Mouse (Mus musculus) hindbrain, embryonic 14.5 days (tissue): ENCODE data around the gene Mical3. TPM values are rescaled to one million over a fixed set of nuclear protein-coding genes. Genes with fewer than 3 reads are reported as not detected.

Experiments used
- ATAC-seq: fragments of 200-750 bp; cut with Nextera tagmentation; 2 replicates; pipeline ENCODE4 v1.8.0; 2017; ENCODE audit warnings: moderate number of reproducible peaks, mild to moderate bottlenecking, moderate TSS enrichment, moderate library complexity; ENCODE audit not compliant: low FRiP score
- DNase-seq: peaks from one replicate; pipeline ENCODE4 v3.0.0-alpha.2; 2015; ENCODE audit warnings: low spot score
- H3K27ac ChIP-seq: fragments of 300-500 bp; sonication (generic); 2 replicates; pipeline ENCODE4 v1.5.1; 2014; ENCODE audit warnings: mild to moderate bottlenecking, moderate library complexity
- H3K27me3 ChIP-seq: fragments of 300-500 bp; sonication (generic); 2 replicates; pipeline ENCODE4 v1.6.1; 2014; ENCODE audit warnings: mild to moderate bottlenecking, low read length, mixed read lengths; ENCODE audit not compliant: control insufficient read depth, insufficient read depth
- H3K36me3 ChIP-seq: fragments of 300-500 bp; sonication (generic); replicated peaks from 2 replicates; pipeline ENCODE4 v1.6.1; 2014; ENCODE audit not compliant: control insufficient read depth, insufficient read depth
- H3K4me1 ChIP-seq: fragments of 300-500 bp; sonication (generic); replicated peaks from 2 replicates; pipeline ENCODE4 v1.6.1; 2014; ENCODE audit warnings: antibody characterized with exemption, low read length, mixed read lengths; ENCODE audit not compliant: control insufficient read depth, insufficient read depth
- H3K4me2 ChIP-seq: fragments of 300-500 bp; sonication (generic); replicated peaks from 2 replicates; pipeline ENCODE4 v1.6.1; 2014; ENCODE audit warnings: mild to moderate bottlenecking, moderate library complexity
- H3K4me3 ChIP-seq: fragments of 300-500 bp; sonication (generic); replicated peaks from 2 replicates; pipeline ENCODE4 v1.5.1; 2014; ENCODE audit warnings: mild to moderate bottlenecking, low read length
- H3K9ac ChIP-seq: fragments of 300-500 bp; sonication (generic); 2 replicates; pipeline ENCODE4 v1.6.1; 2014
- H3K9me3 ChIP-seq: fragments of 300-500 bp; sonication (generic); 2 replicates; pipeline ENCODE4 v1.6.1; 2016; ENCODE audit warnings: low read length; ENCODE audit not compliant: control insufficient read depth
- WGBS: fragments of 180-500 bp; shearing (Covaris S2); extraction: QIAGEN DNeasy Blood & Tissue Kit; methylation state at CpG from one replicate; pipeline ENCODE4 v1.1.7; 2014; 5-methylcytosine and 5-hydroxymethylcytosine counted together
- polyA plus RNA-seq: library from polyadenylated mRNA; unstranded; fragments of >200 nt; fragmentation: Nextera tagmentation; extraction: Ambion mirVana; gene quantifications from 2 replicates; pipeline ENCODE4 v1.2.1, GENCODE M21; 2014

Mical3 gene
- polyA plus RNA-seq, 1 experiment from 2014 or later: 49.4 TPM

DNA sequence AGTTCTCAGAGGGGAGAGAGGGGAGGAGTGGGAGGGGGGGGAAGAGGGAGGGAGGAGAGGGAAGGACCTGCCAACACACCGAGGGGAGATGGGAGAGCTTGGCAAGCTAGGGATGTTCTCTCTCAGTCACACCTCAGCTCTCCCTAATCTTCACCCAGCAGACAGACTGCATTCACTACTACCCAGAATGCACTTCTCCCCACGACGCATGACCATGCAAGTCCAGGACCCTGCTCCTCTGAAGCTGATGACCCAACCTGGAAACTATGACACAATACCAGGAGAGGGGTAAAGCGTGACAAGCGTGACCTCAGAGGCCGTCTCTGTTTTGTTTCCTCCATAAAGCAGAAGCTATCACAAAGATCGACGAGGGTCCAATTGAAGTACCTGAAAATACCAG is 61.6 kb downstream of the Mical3 start:
- H3K27ac ChIP-seq: no peak overlapping the region
- H3K9me3 ChIP-seq: no peaks in the 10 kb centered on the region
- H3K27me3 ChIP-seq: no peaks in the 10 kb centered on the region
- peaks cover 37% of the 10 kb centered on the region for H3K4me1 ChIP-seq
- no peaks in the 10 kb centered on the region for H3K36me3 ChIP-seq
- H3K9ac ChIP-seq: no peak overlapping the region
- H3K4me2 ChIP-seq: no peak overlapping the region
- no peak overlapping the region for H3K4me3 ChIP-seq
- WGBS: 81% methylated on average over 8 of the region's 8 CpGs
- ATAC-seq: no peak
- DNase-seq: no peak

DNA sequence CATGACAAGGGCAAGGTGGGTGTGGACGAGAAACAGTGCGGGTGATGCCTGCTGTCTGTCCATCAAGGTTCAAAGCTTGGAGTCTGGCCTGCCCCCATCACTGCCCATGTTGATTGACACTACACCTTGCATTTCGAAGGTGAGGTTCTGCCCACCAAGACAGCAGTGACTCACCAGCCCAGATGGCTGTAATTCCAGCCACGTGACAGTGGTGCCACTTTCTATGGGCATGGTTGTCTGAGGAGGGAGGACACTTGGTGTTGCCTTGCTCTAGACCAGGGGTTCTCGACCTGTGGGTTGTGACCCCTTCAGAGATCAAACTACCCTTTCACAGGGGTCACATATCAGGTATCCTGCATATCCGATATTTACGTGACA is 62.7 kb downstream of the Mical3 start:
- Histone ChIP-seq H3K9me3 (no peaks in the 10 kb centered on the region), H3K4me1 (peaks cover 37% of the 10 kb centered on the region), H3K27ac (no peak overlapping the region), H3K9ac (no peak overlapping the region), H3K36me3 (no peaks in the 10 kb centered on the region), H3K27me3 (no peaks in the 10 kb centered on the region), H3K4me3 (no peak overlapping the region), H3K4me2 (no peak overlapping the region)
- no peak for ATAC-seq
- no peak for DNase-seq
- 84% methylated on average over 7 of the region's 7 CpGs for WGBS

- H3K4me2 ChIP-seq: no peak overlapping the region
- no peak overlapping the region for H3K9ac ChIP-seq
- no peak overlapping the region for H3K27ac ChIP-seq
- no peaks in the 10 kb centered on the region for H3K27me3 ChIP-seq
- H3K9me3 ChIP-seq: no peaks in the 10 kb centered on the region
- no peak overlapping the region for H3K4me3 ChIP-seq
- H3K36me3 ChIP-seq: no peaks in the 10 kb centered on the region
- 62% methylated on average over 11 of the region's 11 CpGs for WGBS
- no peak for DNase-seq
- ATAC-seq: no peak
- H3K4me1 ChIP-seq: peaks cover 37% of the 10 kb centered on the region
Measured at GRCm38 (mm10) chr6:121067426-121068086, 63.2 kb downstream of the Mical3 start.

DNA sequence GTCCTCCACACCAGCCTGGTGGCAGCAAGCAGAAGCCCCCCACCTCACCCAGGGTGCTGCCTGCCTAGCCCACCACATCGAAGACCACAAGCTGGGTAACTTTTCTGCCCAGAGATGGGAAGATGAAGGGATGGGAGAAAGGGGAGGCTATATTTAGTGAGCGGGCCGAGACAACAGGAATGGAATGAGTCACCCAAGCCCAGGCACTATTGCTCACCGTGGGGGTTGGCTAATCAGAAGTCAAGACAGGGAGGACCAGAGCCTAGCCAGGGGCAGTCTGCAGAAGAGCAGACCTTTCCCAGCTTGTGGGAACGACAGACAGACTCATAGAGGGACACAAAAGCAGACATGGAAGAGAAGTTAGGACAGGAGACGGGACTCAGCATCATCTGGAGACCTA is 64.0 kb downstream of the Mical3 start:
- WGBS: 31% methylated on average over 6 of the region's 6 CpGs
- Histone ChIP-seq H3K27ac (peak overlapping the region; percentile 9; the same call in 1 of the 2 replicates), H3K27me3 (no peaks in the 10 kb centered on the region), H3K4me2 (no peak overlapping the region), H3K9ac (no peak overlapping the region; the same call in 1 of the 2 replicates), H3K4me1 (peaks cover 37% of the 10 kb centered on the region), H3K9me3 (no peaks in the 10 kb centered on the region), H3K36me3 (no peaks in the 10 kb centered on the region), H3K4me3 (no peak overlapping the region)
- ATAC-seq: no peak
- DNase-seq: no peak

DNA sequence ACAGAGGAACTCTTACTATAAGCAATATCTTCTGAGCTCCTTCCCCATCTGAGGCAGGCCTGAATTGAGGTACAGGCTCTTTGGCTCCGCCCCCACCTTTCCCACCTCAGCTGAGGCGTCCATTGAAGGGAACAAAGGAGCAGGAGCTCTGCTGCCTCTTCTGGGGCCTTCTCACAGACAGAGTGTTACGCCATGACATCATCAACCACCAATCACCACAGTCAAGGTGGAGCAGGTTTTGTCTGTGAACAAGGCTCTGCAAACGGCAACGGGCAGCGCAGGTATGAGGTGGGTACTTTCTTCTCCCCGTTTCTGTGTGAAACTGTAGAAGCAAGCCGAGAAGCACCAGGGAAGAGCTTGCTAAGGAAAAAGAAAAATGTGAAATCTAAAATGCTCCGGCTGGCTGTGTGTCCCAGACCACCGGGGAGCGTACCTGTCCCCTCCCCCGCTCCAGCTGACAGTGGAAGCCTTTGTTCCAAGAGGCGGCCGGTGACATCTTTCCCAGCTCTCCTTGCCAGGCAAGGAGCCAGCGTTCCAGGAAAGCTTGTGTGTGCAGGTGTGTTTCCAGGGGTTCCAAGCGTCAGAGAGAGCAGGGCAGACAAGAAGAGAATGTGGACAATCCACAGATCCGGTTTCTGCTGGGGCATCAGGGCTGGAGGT is 66.3 kb downstream of the Mical3 start:
- WGBS: 28% methylated on average over 17 of the region's 17 CpGs
- Histone ChIP-seq H3K27me3 (no peaks in the 10 kb centered on the region), H3K36me3 (no peaks in the 10 kb centered on the region), H3K9ac (peak overlapping the region; percentile 78), H3K4me3 (peak overlapping the region; percentile 27), H3K4me1 (peaks cover 37% of the 10 kb centered on the region), H3K9me3 (no peaks in the 10 kb centered on the region), H3K4me2 (peak overlapping the region; percentile 55), H3K27ac (peak overlapping the region; percentile 99)
- peak; percentile 73 for DNase-seq
- peak; percentile 93 for ATAC-seq

DNA sequence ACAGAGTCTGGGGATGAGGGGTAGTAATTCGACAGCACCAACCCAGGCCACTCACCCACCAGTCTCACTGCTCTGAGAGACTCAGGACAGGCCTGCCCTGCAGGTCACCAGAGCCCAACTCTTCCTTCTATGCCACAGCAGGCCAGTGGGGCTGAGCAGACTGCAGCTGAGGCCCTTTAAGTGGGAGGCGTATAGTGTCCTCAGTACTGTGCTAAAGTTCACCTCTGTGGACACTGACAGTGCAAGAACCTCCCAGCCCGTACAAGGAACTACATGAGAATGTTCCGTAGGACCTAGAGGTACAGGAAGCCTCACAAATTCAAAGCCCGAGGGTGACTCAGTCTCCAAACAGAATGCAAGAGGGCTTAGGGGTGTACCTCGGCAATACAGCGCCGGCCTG is 67.0 kb downstream of the Mical3 start:
- no peak for ATAC-seq
- Histone ChIP-seq H3K9ac (peak overlapping the region; percentile 78), H3K4me3 (no peak overlapping the region), H3K36me3 (no peaks in the 10 kb centered on the region), H3K4me2 (0 out of 2 replicates have a peak overlapping the region, but pooled peaks have one; percentile 55), H3K4me1 (peaks cover 37% of the 10 kb centered on the region), H3K27ac (peak overlapping the region; percentile 99), H3K27me3 (no peaks in the 10 kb centered on the region), H3K9me3 (no peaks in the 10 kb centered on the region)
- 87% methylated on average over 8 of the region's 8 CpGs for WGBS
- DNase-seq: no peak

DNA sequence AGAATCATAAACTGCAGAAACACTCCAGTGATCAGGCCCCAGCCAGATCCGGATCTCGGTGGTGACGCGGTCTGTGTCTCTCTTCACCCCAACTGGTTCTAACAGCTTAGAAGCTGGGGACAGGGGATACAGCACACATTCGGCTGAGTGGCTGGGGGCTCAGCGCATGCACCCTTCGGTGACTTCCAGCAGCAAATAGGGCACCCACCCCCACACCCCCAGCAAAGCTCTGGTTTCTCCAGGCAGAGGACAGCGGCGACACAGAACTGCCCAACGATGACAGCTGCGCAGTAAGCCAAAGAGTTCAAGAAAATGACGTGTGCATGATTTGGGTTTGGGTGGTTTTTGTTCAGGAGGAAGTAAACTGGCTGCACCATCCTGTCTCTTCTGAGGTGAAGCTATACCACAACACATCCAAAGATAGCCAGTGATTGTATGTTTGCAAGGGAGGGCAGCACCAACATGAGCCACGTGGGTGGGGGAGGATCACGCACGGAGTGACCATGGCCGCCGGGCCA is 67.8 kb downstream of the Mical3 start:
- DNase-seq (no peak), ATAC-seq (no peak)
- Histone ChIP-seq H3K36me3 (no peaks in the 10 kb centered on the region), H3K4me2 (no peak overlapping the region), H3K27ac (peak overlapping the region; percentile 18; the same call in 1 of the 2 replicates), H3K9me3 (no peaks in the 10 kb centered on the region), H3K4me3 (no peak overlapping the region), H3K4me1 (peaks cover 35% of the 10 kb centered on the region), H3K9ac (no peak overlapping the region), H3K27me3 (no peaks in the 10 kb centered on the region)
- WGBS: 94% methylated on average over 17 of the region's 17 CpGs

GRCm38 (mm10) chr6:121058039-121058438 is 72.8 kb downstream of the Mical3 start:
- Histone ChIP-seq H3K27ac (no peak overlapping the region), H3K4me3 (no peak overlapping the region), H3K36me3 (no peaks in the 10 kb centered on the region), H3K4me2 (no peak overlapping the region), H3K9me3 (no peaks in the 10 kb centered on the region), H3K4me1 (0 out of 2 replicates have a peak, but pooled peaks cover 2% of the 10 kb centered on the region), H3K27me3 (no peaks in the 10 kb centered on the region), H3K9ac (no peak overlapping the region)
- ATAC-seq (no peak), DNase-seq (no peak)
- WGBS: 83% methylated on average over 2 of the region's 2 CpGs

GRCm38 (mm10) chr6:121057181-121057956 is 73.4 kb downstream of the Mical3 start:
- no peak for ATAC-seq
- no peaks in the 10 kb centered on the region for H3K27me3 ChIP-seq
- 84% methylated on average over 22 of the region's 22 CpGs for WGBS

More at GRCm38 (mm10) chr6:121057181-121057956, 73.4 kb downstream of the Mical3 start:
- Histone ChIP-seq H3K4me2 (no peak overlapping the region), H3K9ac (no peak overlapping the region), H3K4me3 (no peak overlapping the region), H3K27ac (no peak overlapping the region), H3K4me1 (0 out of 2 replicates have a peak, but pooled peaks cover 2% of the 10 kb centered on the region), H3K9me3 (no peaks in the 10 kb centered on the region), H3K36me3 (no peaks in the 10 kb centered on the region)
- DNase-seq: no peak
